Mouse (Mus musculus): ENCODE results near the gene Plppr1.

DNA sequence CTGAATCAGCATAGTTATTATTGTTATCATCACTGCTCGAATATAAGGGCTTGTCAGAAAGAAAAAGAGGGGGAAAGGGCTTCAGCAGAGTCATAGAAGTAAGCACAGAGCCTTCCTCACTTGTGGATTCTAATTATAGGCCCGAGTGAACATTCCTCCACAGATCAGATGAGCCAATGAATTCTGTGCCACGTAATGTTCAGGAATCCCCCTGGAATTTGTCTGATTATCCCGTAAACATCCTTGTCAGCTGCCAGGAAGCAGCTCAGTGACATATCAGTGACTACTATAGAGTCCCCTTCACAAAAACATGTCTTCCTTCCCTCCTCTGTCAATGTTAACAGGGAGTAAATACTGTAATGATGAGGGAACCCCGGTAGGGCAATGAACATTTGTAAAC, 50.9 kb downstream of the Plppr1 start:
- no peak for TF ChIP-seq NELFE (IDR thresholded peaks at IDR 0.05; ENCODE audit: low read depth, low read length)
- no peak for TF ChIP-seq CTCF (IDR thresholded peaks at IDR 0.05 in 2 of 3, conservative IDR thresholded peaks at IDR 0.05 in 1 of 3; ENCODE audit: control insufficient read depth in 1 of 3, insufficient read depth in 1 of 3, low read depth in 2 of 3, low read length in 3 of 3, poor library complexity in 1 of 3, severe bottlenecking in 1 of 3)
- TF ChIP-seq ELF1 (IDR thresholded peaks at IDR 0.05; ENCODE audit: low read depth, low read length): no peak
- no peak for TF ChIP-seq ZMIZ1 (IDR thresholded peaks at IDR 0.05; ENCODE audit: low read depth, low read length)
- no peak for TF ChIP-seq CHD1 (IDR thresholded peaks at IDR 0.05; ENCODE audit: low read depth, low read length)
- TF ChIP-seq POLR2AphosphoS2 (IDR thresholded peaks at IDR 0.05; ENCODE audit: low read length): no peak
- no peak for TF ChIP-seq MXI1 (IDR thresholded peaks at IDR 0.05; ENCODE audit: low read depth, low read length)
- TF ChIP-seq POLR2AphosphoS5 (IDR thresholded peaks at IDR 0.05; ENCODE audit: borderline replicate concordance, low read depth, low read length): no peak
- TF ChIP-seq GABPA (IDR thresholded peaks at IDR 0.05; ENCODE audit: low read depth, low read length): no peak
- TF ChIP-seq MAZ (IDR thresholded peaks at IDR 0.05; ENCODE audit: low read depth, low read length): no peak

All from MEL (cell line).